Mouse (Mus musculus): Measurements from ENCODE around the gene Eif4a2.

DNA sequence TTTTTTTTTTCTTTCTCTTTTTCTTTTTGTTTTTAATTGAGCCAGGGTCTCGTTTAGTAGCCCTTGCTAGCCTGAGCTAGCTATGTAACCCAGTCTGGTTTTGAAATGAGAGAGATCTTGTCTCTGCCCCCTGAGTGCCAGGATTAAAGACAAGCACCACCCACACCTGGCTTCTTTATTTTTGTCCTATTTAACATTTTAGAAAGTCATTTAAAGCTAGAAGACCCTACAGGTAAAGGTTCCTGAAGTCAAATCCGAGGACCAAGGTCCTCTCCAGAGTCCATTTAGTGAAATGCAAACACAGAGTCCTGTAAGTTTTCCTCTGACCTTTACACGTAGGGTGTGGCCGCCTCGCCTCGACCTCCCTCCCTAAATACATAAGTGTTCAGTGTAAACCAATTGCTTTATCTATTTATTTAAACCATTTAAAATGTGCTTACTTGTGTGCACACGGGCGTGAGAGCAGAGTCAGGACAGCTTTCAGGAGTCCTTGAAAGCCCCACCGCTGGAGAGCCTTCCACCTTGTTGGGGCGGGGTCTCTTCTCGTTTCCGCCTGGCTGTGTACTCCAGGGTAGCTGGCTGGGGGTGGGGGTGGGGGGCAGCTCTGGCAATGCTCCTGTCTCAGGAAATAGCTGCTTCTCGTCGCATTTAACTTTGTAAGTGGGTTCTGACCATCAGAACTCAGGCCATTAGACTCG is 4.8 kb upstream of the Eif4a2 start:
- TF ChIP-seq CTCF (IDR thresholded peaks at IDR 0.05; ENCODE audit: low read depth) (no peak), EP300 (optimal IDR thresholded peaks at IDR 0.05) (no peak)

Measured in stomach, postnatal 0 days (tissue).